Mouse (Mus musculus) brain, embryonic 18.5 days (tissue): Measurements from ENCODE around the gene Trak1.

Experiments
- DNase-seq: peaks from one replicate; pipeline ENCODE4 v3.0.0-alpha.2; 2012; ENCODE audit warnings: low read depth, low spot score

Gene Trak1

GRCm38 (mm10) chr9:121293187-121293586 is 4.1 kb upstream of the Trak1 start:
- DNase-seq, result no peak

GRCm38 (mm10) chr9:121295221-121295620 is 2.1 kb upstream of the Trak1 start:
- no peak for DNase-seq

GRCm38 (mm10) chr9:121298065-121298398 is 730 bp downstream of the Trak1 start:
- no peak for DNase-seq

GRCm38 (mm10) chr9:121298411-121299091 is 1.2 kb downstream of the Trak1 start:
- no peak for DNase-seq

GRCm38 (mm10) chr9:121299223-121299755 is 2.0 kb downstream of the Trak1 start:
- no peak for DNase-seq

- no peak for DNase-seq
These were observed 2.8 kb downstream of the Trak1 start for GRCm38 (mm10) chr9:121299976-121300570.

- DNase-seq, result no peak
These were observed 4.0 kb downstream of the Trak1 start for GRCm38 (mm10) chr9:121301041-121301920.

- DNase-seq, result no peak
These were observed 5.2 kb downstream of the Trak1 start for GRCm38 (mm10) chr9:121302543-121302942.

GRCm38 (mm10) chr9:121303086-121303485 is 5.8 kb downstream of the Trak1 start:
- DNase-seq, result no peak

GRCm38 (mm10) chr9:121303748-121304147 is 6.4 kb downstream of the Trak1 start:
- no peak for DNase-seq

GRCm38 (mm10) chr9:121304520-121304919 is 7.2 kb downstream of the Trak1 start:
- no peak for DNase-seq

GRCm38 (mm10) chr9:121305456-121305855 is 8.2 kb downstream of the Trak1 start:
- DNase-seq, result no peak

- DNase-seq, result no peak
These were observed 12.0 kb downstream of the Trak1 start for GRCm38 (mm10) chr9:121309287-121309686.

GRCm38 (mm10) chr9:121310501-121310900 is 13.2 kb downstream of the Trak1 start:
- DNase-seq, result no peak

GRCm38 (mm10) chr9:121311846-121312236 is 14.5 kb downstream of the Trak1 start:
- no peak for DNase-seq

GRCm38 (mm10) chr9:121312237-121312891 is 15.1 kb downstream of the Trak1 start:
- DNase-seq, result no peak

- no peak for DNase-seq
These were observed 16.5 kb downstream of the Trak1 start for GRCm38 (mm10) chr9:121313656-121314374.

- DNase-seq, result no peak
These were observed 17.3 kb downstream of the Trak1 start for GRCm38 (mm10) chr9:121314541-121315152.

- no peak for DNase-seq
These were observed 18.7 kb downstream of the Trak1 start for GRCm38 (mm10) chr9:121315901-121316595.
